Mouse (Mus musculus) kidney, postnatal 0 days (tissue): Measurements from ENCODE around the gene Use1. TPM values are rescaled to one million over a fixed set of nuclear protein-coding genes. Genes with fewer than 3 reads are reported as not detected.

Experiments
- ATAC-seq: fragments of 200-750 bp; cut with Nextera tagmentation; replicated peaks from 2 replicates; pipeline ENCODE4 v1.8.0; 2017; ENCODE audit warnings: low read depth, moderate number of reproducible peaks, moderate TSS enrichment, moderate library complexity; ENCODE audit not compliant: low FRiP score
- DNase-seq: peaks from one replicate; pipeline ENCODE4 v3.0.0-alpha.2; 2016; ENCODE audit warnings: low spot score
- H3K27ac ChIP-seq: fragments of 300-500 bp; sonication (generic); 2 replicates; pipeline ENCODE4 v1.5.1; 2014; ENCODE audit warnings: mild to moderate bottlenecking
- H3K27me3 ChIP-seq: fragments of 300-500 bp; sonication (generic); 2 replicates; pipeline ENCODE4 v1.6.1; 2014; ENCODE audit warnings: low read length, mixed read lengths; ENCODE audit not compliant: insufficient read depth
- H3K36me3 ChIP-seq: fragments of 300-500 bp; sonication (generic); 2 replicates; pipeline ENCODE4 v1.6.1; 2014; ENCODE audit warnings: low read length, mixed read lengths; ENCODE audit not compliant: insufficient read depth
- H3K4me1 ChIP-seq: fragments of 300-500 bp; sonication (generic); replicated peaks from 2 replicates; pipeline ENCODE4 v1.6.1; 2014; ENCODE audit warnings: antibody characterized with exemption, low read length, mixed read lengths; ENCODE audit not compliant: insufficient read depth
- H3K4me2 ChIP-seq: fragments of 300-500 bp; sonication (generic); 2 replicates; pipeline ENCODE4 v1.6.1; 2014; ENCODE audit warnings: mild to moderate bottlenecking, low read length, moderate library complexity, mixed read lengths
- H3K4me3 ChIP-seq: fragments of 300-500 bp; sonication (generic); replicated peaks from 2 replicates; pipeline ENCODE4 v1.5.1; 2014; ENCODE audit warnings: low read depth, low read length
- H3K9ac ChIP-seq: fragments of 300-500 bp; sonication (generic); 2 replicates; pipeline ENCODE4 v1.6.1; 2014; ENCODE audit warnings: low read depth, low read length
- H3K9me3 ChIP-seq: fragments of 300-500 bp; sonication (generic); replicated peaks from 2 replicates; pipeline ENCODE4 v1.6.1; 2016; ENCODE audit warnings: low read length, inconsistent platforms, mixed read lengths
- CTCF ChIP-seq: IDR thresholded peaks from 2 replicates; pipeline ENCODE4 v1.5.1; 2016; ENCODE audit warnings: antibody characterized with exemption, low read depth, mild to moderate bottlenecking, moderate library complexity
- WGBS: fragments of 180-500 bp; shearing (Covaris S2); extraction: QIAGEN DNeasy Blood & Tissue Kit; methylation state at CpG from one replicate; pipeline ENCODE4 v1.1.7; 2014; 5-methylcytosine and 5-hydroxymethylcytosine counted together
- polyA plus RNA-seq: library from polyadenylated mRNA; unstranded; fragments of >200 nt; fragmentation: Nextera tagmentation; extraction: Ambion mirVana; gene quantifications from 2 replicates; pipeline ENCODE4 v1.2.1, GENCODE M21; 2015

The Use1 gene
- polyA plus RNA-seq, 1 experiment from 2014 or later = 140 TPM

DNA sequence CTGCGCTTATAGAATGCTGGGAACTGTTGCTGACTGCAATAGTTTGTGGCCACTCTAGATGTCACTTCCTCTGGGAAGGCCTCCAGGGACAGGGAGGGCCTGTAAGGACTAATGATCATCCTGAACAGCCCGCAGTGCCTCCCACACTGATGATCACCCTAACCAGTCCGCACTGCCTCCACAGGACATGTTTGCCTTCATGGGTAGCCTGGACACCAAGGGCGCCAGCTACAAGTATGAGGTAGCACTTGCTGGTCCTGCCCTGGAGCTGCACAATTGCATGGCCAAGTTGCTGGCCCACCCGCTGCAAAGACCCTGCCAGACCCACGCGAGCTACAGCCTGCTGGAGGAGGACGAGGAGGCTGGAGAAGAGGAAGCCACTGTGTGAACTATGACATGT is 37.4 kb downstream of the Use1 start:
- Histone ChIP-seq H3K4me2 (no peak overlapping the region), H3K4me1 (peaks cover 7% of the 10 kb centered on the region), H3K27ac (no peak overlapping the region), H3K4me3 (no peak overlapping the region), H3K36me3 (peaks cover 9% of the 10 kb centered on the region; the same call in 1 of the 2 replicates), H3K9me3 (no peaks in the 10 kb centered on the region), H3K9ac (no peak overlapping the region), H3K27me3 (no peaks in the 10 kb centered on the region)
- no peak for DNase-seq
- no peak for TF ChIP-seq CTCF
- WGBS = 89% methylated on average over 8 of the region's 8 CpGs
- no peak for ATAC-seq

DNA sequence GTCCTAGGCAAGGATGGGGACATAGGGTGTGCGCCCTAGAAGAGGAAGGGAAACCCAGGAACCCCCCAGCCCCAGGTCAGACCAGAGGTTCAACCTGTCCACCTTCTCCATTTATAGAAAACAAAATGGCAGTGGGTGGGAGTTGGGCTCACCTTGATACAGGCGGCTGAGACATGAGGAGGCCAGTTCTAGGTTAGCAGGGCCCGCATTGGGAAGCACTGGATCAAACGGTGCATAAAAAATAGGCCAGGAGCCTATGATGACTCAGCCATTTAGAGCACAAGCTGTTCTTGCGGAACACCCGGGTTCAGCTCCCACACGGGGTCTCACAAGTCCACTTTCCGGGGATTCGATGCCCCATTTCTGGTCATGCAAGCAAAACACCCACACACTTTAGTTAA is 38.3 kb downstream of the Use1 start:
- Histone ChIP-seq H3K4me2 (no peak overlapping the region), H3K9me3 (no peaks in the 10 kb centered on the region), H3K4me3 (peak overlapping the region; percentile 44; the same call in 1 of the 2 replicates), H3K4me1 (peaks cover 7% of the 10 kb centered on the region), H3K36me3 (0 out of 2 replicates have a peak, but pooled peaks cover 4% of the 10 kb centered on the region), H3K27me3 (no peaks in the 10 kb centered on the region), H3K27ac (no peak overlapping the region), H3K9ac (no peak overlapping the region)
- no peak for DNase-seq
- ATAC-seq = no peak
- TF ChIP-seq CTCF = no peak
- WGBS = 66% methylated on average over 9 of the region's 9 CpGs

DNA sequence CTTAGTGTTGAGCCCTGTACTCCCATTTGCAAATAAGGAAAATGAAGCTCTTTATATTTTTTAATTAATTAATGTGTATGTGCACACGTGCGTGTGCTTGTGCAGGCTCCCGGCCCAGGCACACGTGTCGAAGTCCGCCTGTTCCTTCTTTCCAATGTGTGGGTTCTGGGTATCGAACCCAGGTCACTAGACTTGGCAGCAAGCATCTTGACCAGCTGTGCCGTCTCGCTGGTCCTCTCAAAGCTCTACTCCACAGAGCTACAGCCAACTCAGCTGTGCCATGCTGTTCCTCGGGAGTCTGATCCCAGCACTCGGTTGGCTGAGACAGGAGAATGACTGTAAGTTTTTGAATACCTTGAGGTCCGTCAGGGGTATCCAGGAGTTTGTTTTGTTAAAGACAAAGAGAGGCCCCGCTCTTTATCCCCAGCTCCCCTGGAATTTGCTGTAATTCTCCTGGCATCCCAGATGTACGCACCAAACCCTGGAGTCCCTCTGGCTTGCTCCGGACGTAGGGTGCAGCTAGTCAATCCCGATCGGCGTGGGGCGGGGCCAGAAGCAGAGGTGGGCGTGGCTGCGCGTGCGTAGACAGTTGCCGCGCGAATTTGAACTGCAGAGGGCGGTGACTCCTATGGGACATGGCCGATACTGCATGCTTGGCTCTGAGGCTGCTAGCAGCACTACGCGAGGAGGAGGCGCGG is 38.9 kb downstream of the Use1 start, which contains the start of gene Ankle1:
Gene Ankle1 (plus strand): TSS at position 610 of the 698 bp plus-strand sequence.
- WGBS = 15% methylated on average over 33 of the region's 33 CpGs
- Histone ChIP-seq H3K9ac (peak within 1 kb of the TSS; percentile 58), H3K4me2 (peak within 1 kb of the TSS; percentile 69), H3K36me3 (0 out of 2 replicates have a peak, but pooled peaks cover 4% of the 10 kb centered on the region), H3K27ac (peak within 1 kb of the TSS; percentile 48; the same call in 1 of the 2 replicates), H3K4me3 (peak within 1 kb of the TSS; percentile 44), H3K4me1 (peaks cover 7% of the 10 kb centered on the region), H3K27me3 (no peaks in the 10 kb centered on the region), H3K9me3 (no peaks in the 10 kb centered on the region)
- peak; percentile 96 for DNase-seq
- ATAC-seq = peak; percentile 87
- TF ChIP-seq CTCF = peak; percentile 73

DNA sequence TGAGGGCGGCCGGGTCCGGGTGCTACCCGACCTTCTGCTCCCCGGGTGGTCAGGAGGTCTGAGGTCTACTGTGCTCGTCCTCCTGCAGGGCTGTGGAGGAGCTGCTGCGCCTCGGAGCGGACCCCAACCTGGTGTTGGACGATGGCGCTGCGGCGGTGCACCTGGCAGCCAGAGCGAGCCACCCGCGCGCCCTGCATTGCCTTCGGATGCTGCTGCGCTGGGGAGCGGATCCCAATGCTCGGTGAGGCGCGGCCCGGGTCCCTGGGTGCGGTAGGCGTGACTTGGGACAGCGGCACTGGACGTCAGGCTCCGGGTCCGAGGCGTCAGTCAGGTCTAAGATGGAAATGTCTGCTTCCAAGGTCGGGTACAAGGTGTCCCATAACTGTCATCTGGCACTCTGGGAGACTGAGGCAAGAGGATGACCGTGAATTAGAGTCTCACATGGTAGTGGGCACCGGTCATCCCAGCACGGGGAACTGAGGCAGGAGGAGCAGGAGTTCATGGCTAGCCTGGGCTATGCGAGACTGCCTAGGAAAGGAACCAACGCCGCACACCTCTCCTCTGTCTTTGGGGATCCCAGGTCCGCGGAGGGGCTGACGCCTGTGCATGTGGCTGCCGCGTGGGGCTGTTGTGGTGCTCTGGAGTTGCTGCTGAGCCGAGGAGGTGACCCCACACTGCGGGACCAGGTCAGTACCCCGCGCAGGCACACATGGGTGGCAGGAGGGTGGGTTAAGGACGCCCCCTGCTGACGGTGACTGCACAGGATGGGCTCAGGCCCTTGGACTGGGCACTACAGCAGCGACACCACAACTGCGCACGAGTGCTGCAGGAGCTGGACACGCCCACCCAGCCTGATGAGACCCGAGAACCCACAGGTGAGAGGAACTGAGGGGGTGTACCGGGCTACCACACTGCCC is 39.7 kb downstream of the Use1 start:
- 1% methylated on average over 54 of the region's 55 CpGs for WGBS
- peak; percentile 83 for ATAC-seq
- Histone ChIP-seq H3K4me3 (peak overlapping the region; percentile 44), H3K4me2 (peak overlapping the region; percentile 69), H3K9me3 (no peaks in the 10 kb centered on the region), H3K27ac (no peak overlapping the region), H3K4me1 (peaks cover 7% of the 10 kb centered on the region), H3K9ac (peak overlapping the region; percentile 58), H3K36me3 (0 out of 2 replicates have a peak, but pooled peaks cover 4% of the 10 kb centered on the region), H3K27me3 (no peaks in the 10 kb centered on the region)
- peak; percentile 85 for TF ChIP-seq CTCF
- peak; percentile 82 for DNase-seq

DNA sequence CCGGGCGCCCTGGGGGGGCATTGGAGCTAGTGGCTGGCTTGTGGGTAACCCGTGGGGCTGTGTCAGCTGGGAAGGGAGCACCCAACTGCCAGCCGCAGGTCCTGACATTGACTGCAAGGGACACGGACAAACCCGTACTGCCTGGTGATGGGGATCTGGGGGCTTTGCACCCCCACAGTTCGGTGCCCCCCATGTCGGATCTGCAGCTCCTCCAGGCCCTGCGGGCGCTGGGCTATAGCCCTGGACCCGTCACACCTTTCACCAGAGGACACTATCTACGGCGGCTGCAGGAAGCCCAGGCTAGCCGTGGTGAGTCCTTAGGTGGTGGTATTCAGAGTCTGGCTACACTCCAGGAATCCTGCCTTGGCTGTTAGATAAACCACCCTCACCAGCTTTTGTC is 40.8 kb downstream of the Use1 start:
- Histone ChIP-seq H3K9ac (no peak overlapping the region), H3K4me3 (no peak overlapping the region), H3K4me2 (no peak overlapping the region; the same call in 1 of the 2 replicates), H3K4me1 (peaks cover 7% of the 10 kb centered on the region), H3K27me3 (no peaks in the 10 kb centered on the region), H3K27ac (no peak overlapping the region), H3K36me3 (0 out of 2 replicates have a peak, but pooled peaks cover 4% of the 10 kb centered on the region), H3K9me3 (no peaks in the 10 kb centered on the region)
- no peak for TF ChIP-seq CTCF
- ATAC-seq (no peak), DNase-seq (no peak)
- 94% methylated on average over 14 of the region's 14 CpGs for WGBS

DNA sequence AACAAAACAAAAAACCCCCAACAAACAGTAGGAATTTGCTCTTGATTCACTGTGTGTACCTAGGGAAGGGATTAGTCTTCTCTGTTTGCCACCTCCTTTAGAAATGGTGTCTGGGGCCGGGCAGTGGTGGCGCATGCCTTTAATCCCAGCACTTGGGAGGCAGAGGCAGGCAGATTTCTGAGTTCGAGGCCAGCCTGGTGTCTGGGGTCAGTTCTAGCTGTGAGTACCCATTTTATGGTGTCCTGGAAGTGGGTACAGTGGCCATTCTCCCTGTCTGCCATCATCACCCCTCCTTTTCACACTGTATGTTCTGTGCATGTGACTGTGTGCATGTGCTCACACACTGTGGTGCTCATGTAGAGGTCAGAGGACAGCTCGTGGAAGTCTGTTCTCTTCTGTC is 41.6 kb downstream of the Use1 start:
- no peak overlapping the region for H3K27ac ChIP-seq
- DNase-seq (no peak), ATAC-seq (no peak)
- H3K36me3 ChIP-seq = 0 out of 2 replicates have a peak, but pooled peaks cover 4% of the 10 kb centered on the region
- WGBS = 95% methylated on average over 4 of the region's 4 CpGs
- no peak for TF ChIP-seq CTCF
- H3K9ac ChIP-seq = no peak overlapping the region
- no peaks in the 10 kb centered on the region for H3K9me3 ChIP-seq
- H3K4me1 ChIP-seq = peaks cover 7% of the 10 kb centered on the region
- H3K4me2 ChIP-seq = no peak overlapping the region
- H3K4me3 ChIP-seq = no peak overlapping the region
- no peaks in the 10 kb centered on the region for H3K27me3 ChIP-seq
